Mouse (Mus musculus) hindbrain, postnatal 0 days (tissue): ENCODE results near the gene Lyl1. TPM values are rescaled to one million over a fixed set of nuclear protein-coding genes. Genes with fewer than 3 reads are reported as not detected.

ENCODE experiments used
- ATAC-seq: fragments of 200-750 bp; cut with Nextera tagmentation; 2 replicates; pipeline ENCODE4 v1.8.0; 2017; ENCODE audit warnings: mild to moderate bottlenecking, moderate TSS enrichment, moderate library complexity
- DNase-seq: peaks from one replicate; pipeline ENCODE4 v3.0.0-alpha.2; 2015; ENCODE audit warnings: low spot score
- H3K27ac ChIP-seq: fragments of 300-500 bp; sonication (generic); 2 replicates; pipeline ENCODE4 v1.5.1; 2014; ENCODE audit warnings: mild to moderate bottlenecking
- H3K27me3 ChIP-seq: fragments of 300-500 bp; sonication (generic); 2 replicates; pipeline ENCODE4 v1.6.1; 2014; ENCODE audit warnings: low read length, mixed read lengths; ENCODE audit not compliant: insufficient read depth
- H3K36me3 ChIP-seq: fragments of 300-500 bp; sonication (generic); 2 replicates; pipeline ENCODE4 v1.6.1; 2014; ENCODE audit warnings: low read length, mixed read lengths; ENCODE audit not compliant: insufficient read depth
- H3K4me1 ChIP-seq: fragments of 300-500 bp; sonication (generic); 2 replicates; pipeline ENCODE4 v1.6.1; 2014; ENCODE audit warnings: antibody characterized with exemption, low read length, mixed read lengths; ENCODE audit not compliant: insufficient read depth
- H3K4me2 ChIP-seq: fragments of 300-500 bp; sonication (generic); 2 replicates; pipeline ENCODE4 v1.6.1; 2014; ENCODE audit warnings: low read depth, mild to moderate bottlenecking, low read length, moderate library complexity, mixed read lengths
- H3K4me3 ChIP-seq: fragments of 300-500 bp; sonication (generic); 2 replicates; pipeline ENCODE4 v1.5.1; 2014; ENCODE audit warnings: low read length
- H3K9ac ChIP-seq: fragments of 300-500 bp; sonication (generic); replicated peaks from 2 replicates; pipeline ENCODE4 v1.6.1; 2014; ENCODE audit warnings: mild to moderate bottlenecking, low read length, moderate library complexity, mixed read lengths
- H3K9me3 ChIP-seq: fragments of 300-500 bp; sonication (generic); 2 replicates; pipeline ENCODE4 v1.6.1; 2016; ENCODE audit warnings: low read length, mixed read lengths
- CTCF ChIP-seq: IDR thresholded peaks from 2 replicates; pipeline ENCODE4 v1.5.1; 2016; ENCODE audit warnings: antibody characterized with exemption, control low read depth, low read depth
- WGBS: fragments of 180-500 bp; shearing (Covaris S2); extraction: QIAGEN DNeasy Blood & Tissue Kit; methylation state at CpG from one replicate; pipeline ENCODE4 v1.1.7; 2014; 5-methylcytosine and 5-hydroxymethylcytosine counted together
- polyA plus RNA-seq: library from polyadenylated mRNA; unstranded; fragments of >200 nt; fragmentation: Nextera tagmentation; extraction: Ambion mirVana; gene quantifications from 2 replicates; pipeline ENCODE4 v1.2.1, GENCODE M21; 2015
- total RNA-seq: library from RNA; depleted of rRNA; stranded (reverse); fragments of >200 nt; gene quantifications from 2 replicates; pipeline ENCODE4 v1.2.3, GENCODE M21; 2014; rRNA removed

Gene Lyl1
- total and polyA plus RNA-seq, 2 experiments from 2014 or later = 1.7 to 2.0 TPM

DNA sequence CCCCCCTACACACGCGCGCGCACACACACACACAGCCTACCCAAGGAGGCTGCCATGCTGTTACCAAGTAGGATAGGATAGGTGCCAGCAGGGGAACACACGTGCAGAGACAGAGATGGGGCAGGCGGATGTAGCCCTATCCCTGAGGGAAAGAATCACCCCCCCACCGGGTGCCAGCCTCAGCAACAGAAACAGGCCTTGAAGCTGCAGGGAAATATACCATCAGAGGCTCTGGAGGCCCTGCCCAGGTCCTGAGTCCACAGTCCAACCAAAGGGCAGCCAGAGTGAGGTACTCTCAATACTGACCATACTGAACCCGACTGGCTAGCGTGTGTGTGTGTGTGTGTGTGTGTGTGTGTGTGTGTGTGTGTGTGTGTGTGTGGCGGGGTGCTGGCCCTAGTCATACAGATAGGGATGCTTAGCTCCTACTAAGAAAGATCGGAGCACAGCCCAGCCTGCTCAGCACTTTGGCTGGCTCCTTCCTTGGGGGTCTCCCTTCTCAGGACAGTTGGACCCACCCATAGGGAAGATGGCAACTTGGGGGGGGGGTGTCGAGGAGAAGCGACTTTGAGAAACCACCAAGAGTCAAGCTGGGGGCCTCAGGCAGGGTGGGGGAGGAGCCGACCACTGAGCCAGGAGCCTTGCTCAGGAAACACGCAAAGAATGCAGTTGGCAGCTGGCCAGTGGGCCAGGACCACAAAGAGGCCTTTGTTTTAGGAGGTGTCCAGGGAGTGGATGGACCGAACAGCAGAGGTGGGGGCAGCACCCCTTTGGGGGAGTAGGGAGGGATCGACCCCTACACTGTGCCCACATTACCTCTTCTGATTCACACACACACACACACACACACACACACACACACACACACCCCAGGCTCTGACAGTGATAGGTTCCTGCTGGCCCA lies 42.5 kb downstream of the Lyl1 start:
- WGBS = 6% methylated on average over 17 of the region's 17 CpGs

DNA sequence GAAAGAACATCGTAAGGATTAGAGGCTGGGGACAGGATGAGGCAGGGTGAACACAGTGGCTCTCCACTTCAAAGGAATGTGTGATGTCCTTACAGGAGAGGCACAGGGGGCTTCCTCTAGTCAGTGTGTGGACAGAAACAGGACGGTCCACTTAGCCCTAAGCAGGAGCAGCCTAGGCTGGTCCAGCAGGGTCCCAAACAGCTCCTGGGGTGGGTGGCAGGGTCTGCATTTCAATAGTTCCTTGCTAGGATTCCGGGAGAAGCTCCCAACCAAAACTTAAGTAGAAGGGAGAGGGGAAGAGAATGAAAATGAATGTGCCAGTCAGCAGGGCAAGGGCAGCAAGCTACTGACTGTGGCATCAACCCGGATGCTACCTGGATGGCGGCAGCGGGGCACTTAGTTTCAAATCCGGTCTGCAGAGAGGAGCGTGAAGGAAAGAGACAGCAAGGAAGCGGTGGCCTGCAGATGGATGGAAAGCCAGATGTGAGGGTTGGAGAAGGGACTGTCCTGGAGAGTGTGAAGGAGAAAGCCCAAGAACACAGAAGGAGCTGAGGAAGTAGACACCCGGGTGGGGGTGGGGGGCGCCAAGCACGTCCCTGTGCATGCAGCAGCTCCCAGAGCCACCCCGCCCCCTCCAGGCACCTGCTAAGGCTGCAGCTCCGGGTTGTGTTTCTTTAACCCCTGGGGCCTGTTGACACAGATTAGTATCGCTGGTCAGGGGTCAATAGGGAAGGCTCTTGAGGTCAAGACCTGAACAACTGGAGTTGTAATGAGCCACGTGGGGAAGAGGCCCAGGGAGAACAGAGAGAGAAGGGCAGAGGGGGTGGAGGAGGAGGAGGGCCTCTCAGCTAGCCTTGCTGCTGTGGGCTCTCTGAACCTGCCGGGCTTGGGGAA lies 44.0 kb downstream of the Lyl1 start:
- no peaks in the 10 kb centered on the region for H3K36me3 ChIP-seq
- no peaks in the 10 kb centered on the region for H3K27me3 ChIP-seq
- DNase-seq = no peak
- H3K9ac ChIP-seq = no peak overlapping the region; the same call in 1 of the 2 replicates
- no peak overlapping the region for H3K4me2 ChIP-seq
- no peak overlapping the region for H3K4me3 ChIP-seq
- no peak for ATAC-seq
- H3K4me1 ChIP-seq = peaks cover 36% of the 10 kb centered on the region
- peak overlapping the region; percentile 59; the same call in 1 of the 2 replicates for H3K27ac ChIP-seq
- TF ChIP-seq CTCF = no peak
- WGBS = 13% methylated on average over 17 of the region's 17 CpGs
- no peaks in the 10 kb centered on the region for H3K9me3 ChIP-seq

More for the DNA sequence above, 42.5 kb downstream of the Lyl1 start:
- Histone ChIP-seq H3K27me3 (no peaks in the 10 kb centered on the region), H3K4me2 (no peak overlapping the region; the same call in 1 of the 2 replicates), H3K27ac (peak overlapping the region; percentile 59), H3K4me3 (no peak overlapping the region), H3K36me3 (no peaks in the 10 kb centered on the region), H3K9me3 (no peaks in the 10 kb centered on the region), H3K4me1 (peaks cover 36% of the 10 kb centered on the region), H3K9ac (no peak overlapping the region)
- peak; percentile 66 for ATAC-seq
- DNase-seq = peak; percentile 80
- no peak for TF ChIP-seq CTCF

DNA sequence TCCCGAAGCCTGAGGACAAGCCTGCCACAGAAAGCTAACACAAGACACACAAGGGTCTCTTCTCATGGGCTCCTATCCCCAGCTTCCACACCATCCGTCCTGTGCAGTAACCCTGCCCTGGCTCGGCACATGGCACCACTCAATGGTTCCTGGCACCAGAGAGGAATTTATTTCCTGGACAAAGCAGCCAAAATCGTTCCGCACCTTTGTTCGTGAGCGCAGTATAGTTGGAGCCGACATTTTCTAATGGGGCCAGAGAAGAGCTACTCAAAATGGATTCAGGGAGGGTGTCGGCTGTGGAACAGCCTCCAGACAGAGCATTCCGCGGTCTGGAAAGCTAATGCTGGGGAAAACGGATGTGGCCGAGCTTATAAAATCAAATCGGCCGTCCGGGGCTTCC lies 48.3 kb downstream of the Lyl1 start:
- no peaks in the 10 kb centered on the region for H3K36me3 ChIP-seq
- H3K9me3 ChIP-seq = no peaks in the 10 kb centered on the region
- DNase-seq (no peak), ATAC-seq (no peak)
- H3K4me3 ChIP-seq = no peak overlapping the region
- H3K4me2 ChIP-seq = peak overlapping the region; percentile 8; the same call in 1 of the 2 replicates
- H3K27me3 ChIP-seq = no peaks in the 10 kb centered on the region
- no peak for TF ChIP-seq CTCF
- WGBS = 45% methylated on average over 16 of the region's 16 CpGs
- no peak overlapping the region; the same call in 1 of the 2 replicates for H3K9ac ChIP-seq
- peaks cover 19% of the 10 kb centered on the region for H3K4me1 ChIP-seq
- H3K27ac ChIP-seq = peak overlapping the region; percentile 58

DNA sequence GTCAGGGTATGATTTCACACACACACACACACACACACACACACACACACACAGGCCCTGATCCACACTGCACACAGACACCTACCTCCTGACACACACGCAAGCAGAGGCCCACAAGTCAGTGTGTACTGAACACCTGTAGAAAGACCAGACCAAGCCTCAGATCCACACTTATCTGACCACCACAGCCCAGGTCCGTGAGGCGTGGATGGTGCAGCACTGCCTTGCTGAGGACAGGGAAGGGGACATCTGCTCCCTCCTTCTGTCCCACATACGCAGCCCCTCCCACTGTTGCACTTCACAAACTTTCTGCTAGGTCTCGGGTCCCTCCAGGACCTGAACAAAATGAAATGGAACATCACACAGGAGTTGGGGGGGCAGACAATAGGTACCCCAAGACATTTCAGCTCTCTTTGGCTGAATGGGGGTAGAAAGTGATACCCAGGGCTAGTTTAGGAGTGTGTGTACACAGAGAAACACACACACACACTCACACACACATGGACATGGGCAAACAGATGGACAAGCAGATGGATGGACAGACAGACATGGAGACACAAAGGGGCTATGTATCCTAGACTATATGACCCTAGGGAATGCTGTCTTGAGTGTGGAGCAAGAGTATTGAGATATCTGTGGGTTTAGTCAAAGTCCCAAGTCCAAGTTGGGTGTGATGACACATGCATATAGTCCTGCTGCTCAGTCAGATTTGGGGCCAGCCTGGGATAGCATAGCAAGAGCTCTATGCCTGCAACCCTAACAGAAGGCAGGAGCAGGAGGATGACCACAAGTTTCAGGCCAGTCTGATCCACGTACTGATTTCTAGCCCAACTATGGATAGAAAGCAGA lies 51.7 kb downstream of the Lyl1 start:
- WGBS = 77% methylated on average over 6 of the region's 6 CpGs
- H3K9ac ChIP-seq = no peak overlapping the region
- no peak overlapping the region for H3K27ac ChIP-seq
- no peaks in the 10 kb centered on the region for H3K9me3 ChIP-seq
- TF ChIP-seq CTCF = no peak
- ATAC-seq (no peak), DNase-seq (no peak)
- H3K27me3 ChIP-seq = no peaks in the 10 kb centered on the region
- H3K4me2 ChIP-seq = no peak overlapping the region
- no peaks in the 10 kb centered on the region for H3K36me3 ChIP-seq
- no peak overlapping the region for H3K4me3 ChIP-seq
- 0 out of 2 replicates have a peak, but pooled peaks cover 15% of the 10 kb centered on the region for H3K4me1 ChIP-seq

Other genes starting within 250 kb of the Lyl1 start
- 12.5 and 13.3 TPM in 2 replicates for gene Ier2, start 38.6 kb upstream of the Lyl1 start, total RNA-seq
- gene Ier2, start 38.6 kb upstream of the Lyl1 start, polyA plus RNA-seq = 20.9 TPM in 2 replicates
- 69.5 and 93.3 TPM in 2 replicates for gene Trmt1, start 15.2 kb upstream of the Lyl1 start, total RNA-seq
- gene Trmt1, start 15.2 kb upstream of the Lyl1 start, polyA plus RNA-seq = 71.2 and 79.2 TPM in 2 replicates
- 110 and 129 TPM in 2 replicates for gene Nacc1, start 13.6 kb upstream of the Lyl1 start, total RNA-seq
- gene Nacc1, start 13.6 kb upstream of the Lyl1 start, polyA plus RNA-seq = 13.8 and 14.9 TPM in 2 replicates
- gene G430095P16Rik, start 21.6 kb downstream of the Lyl1 start, total RNA-seq = 1.2 TPM in 1 of 2 replicates, not detected in the other
- 1.1 and 1.7 TPM in 2 replicates for gene G430095P16Rik, start 21.6 kb downstream of the Lyl1 start, polyA plus RNA-seq
- 90.4 and 92.5 TPM in 2 replicates for gene Nfix, start 98.9 kb downstream of the Lyl1 start, total RNA-seq
- gene Nfix, start 98.9 kb downstream of the Lyl1 start, polyA plus RNA-seq = 123 and 126 TPM in 2 replicates
- 6.6 and 7.2 TPM in 2 replicates for gene Dand5, start 121.4 kb downstream of the Lyl1 start, total RNA-seq
- 12.3 and 12.5 TPM in 2 replicates for gene Dand5, start 121.4 kb downstream of the Lyl1 start, polyA plus RNA-seq
- gene Gadd45gip1, start 130.1 kb downstream of the Lyl1 start, total RNA-seq = 33.0 and 34.1 TPM in 2 replicates
- gene Gadd45gip1, start 130.1 kb downstream of the Lyl1 start, polyA plus RNA-seq = 43.4 and 45.3 TPM in 2 replicates
- gene Rad23a, start 139.2 kb downstream of the Lyl1 start, total RNA-seq = 62.5 and 68.1 TPM in 2 replicates
- 90.6 and 98.0 TPM in 2 replicates for gene Rad23a, start 139.2 kb downstream of the Lyl1 start, polyA plus RNA-seq
- gene Calr, start 145.5 kb downstream of the Lyl1 start, total RNA-seq = 350 and 359 TPM in 2 replicates
- gene Calr, start 145.5 kb downstream of the Lyl1 start, polyA plus RNA-seq = 418 and 457 TPM in 2 replicates
- gene Farsa, start 155.5 kb downstream of the Lyl1 start, total RNA-seq = 77.5 and 86.1 TPM in 2 replicates
- gene Farsa, start 155.5 kb downstream of the Lyl1 start, polyA plus RNA-seq = 87.4 and 89.8 TPM in 2 replicates
- gene Syce2, start 170.7 kb downstream of the Lyl1 start, total RNA-seq = 11.8 and 14.0 TPM in 2 replicates
- 62.1 and 64.4 TPM in 2 replicates for gene Syce2, start 170.7 kb downstream of the Lyl1 start, polyA plus RNA-seq
- gene Gcdh, start 192.5 kb downstream of the Lyl1 start, total RNA-seq = 24.9 and 37.8 TPM in 2 replicates
- 36.5 and 41.3 TPM in 2 replicates for gene Gcdh, start 192.5 kb downstream of the Lyl1 start, polyA plus RNA-seq
- 1.2 TPM in 1 of 2 replicates, not detected in the other for gene Klf1, start 200.5 kb downstream of the Lyl1 start, total RNA-seq
- gene Klf1, start 200.5 kb downstream of the Lyl1 start, polyA plus RNA-seq = 0.34 and 0.98 TPM in 2 replicates
- 15.0 and 24.5 TPM in 2 replicates for gene Dnase2a, start 207.1 kb downstream of the Lyl1 start, total RNA-seq
- 8.6 and 8.8 TPM in 2 replicates for gene Dnase2a, start 207.1 kb downstream of the Lyl1 start, polyA plus RNA-seq
- 70.9 and 83.0 TPM in 2 replicates for gene Mast1, start 235.9 kb downstream of the Lyl1 start, total RNA-seq
- gene Mast1, start 235.9 kb downstream of the Lyl1 start, polyA plus RNA-seq = 61.9 and 69.5 TPM in 2 replicates
- gene Rtbdn, start 245.5 kb downstream of the Lyl1 start, total RNA-seq = 5.8 and 11.6 TPM in 2 replicates
- 3.5 and 4.1 TPM in 2 replicates for gene Rtbdn, start 245.5 kb downstream of the Lyl1 start, polyA plus RNA-seq